Mouse (Mus musculus) left cerebral cortex, postnatal 25 days (tissue): Measurements from ENCODE around the gene Fbxl21. TPM values are rescaled to one million over a fixed set of nuclear protein-coding genes. Genes with fewer than 3 reads are reported as not detected.

Experiments
- DNase-seq, 2 experiments: peaks; one replicate each; pipeline ENCODE4 v3.0.0; 2022; ENCODE audit warnings: low spot score in 2 of 2, mixed read lengths in 1 of 2
- intact Hi-C: fragments of 180-260 bp; cut with DNase I; formaldehyde crosslinking; loops from one replicate; pipeline ENCODE4 v1.15.1; 2025
- total RNA-seq, 2 experiments: library from RNA; stranded (reverse); gene quantifications; 2 replicates each; pipeline ENCODE4 v1.2.3; 2021

Fbxl21 gene
- total RNA-seq, 2 experiments from 2014 or later = 4.0 to 7.3 TPM

- intact Hi-C loops = no loop called here
- no peak for DNase-seq
Observed at GRCm38 (mm10) chr13:56529031-56529430, 6.8 kb downstream of the Fbxl21 start.

- intact Hi-C loops = no loop called here
- DNase-seq = no peak
Observed at GRCm38 (mm10) chr13:56529685-56530084, 7.4 kb downstream of the Fbxl21 start.

GRCm38 (mm10) chr13:56534931-56535330 is 12.7 kb downstream of the Fbxl21 start:
- DNase-seq = no peak

GRCm38 (mm10) chr13:56535570-56535969 is 13.3 kb downstream of the Fbxl21 start:
- intact Hi-C loops = no loop called here
- no peak for DNase-seq

More at GRCm38 (mm10) chr13:56534931-56535330, 12.7 kb downstream of the Fbxl21 start:
- intact Hi-C loops = no loop called here

- intact Hi-C loops = no loop called here
- no peak for DNase-seq
Observed at GRCm38 (mm10) chr13:56537026-56537425, 14.8 kb downstream of the Fbxl21 start.

GRCm38 (mm10) chr13:56539846-56540245 is 17.6 kb downstream of the Fbxl21 start:
- peak in 1 of 2 experiments; percentile 36 for DNase-seq

GRCm38 (mm10) chr13:56543805-56544204 is 21.5 kb downstream of the Fbxl21 start:
- intact Hi-C loops = no loop called here
- DNase-seq = no peak

More at GRCm38 (mm10) chr13:56539846-56540245, 17.6 kb downstream of the Fbxl21 start:
- intact Hi-C loops = no loop called here

GRCm38 (mm10) chr13:56544956-56545355 is 22.7 kb downstream of the Fbxl21 start:
- intact Hi-C loops = no loop called here

GRCm38 (mm10) chr13:56548401-56548800 is 26.1 kb downstream of the Fbxl21 start, which contains the start of gene Lect2:
TSS of gene Lect2 (minus strand) at chr13:56548502.
- intact Hi-C loops = no loop called here
- no peak for DNase-seq

More at GRCm38 (mm10) chr13:56544956-56545355, 22.7 kb downstream of the Fbxl21 start:
- no peak for DNase-seq

GRCm38 (mm10) chr13:56549364-56549763 is 27.1 kb downstream of the Fbxl21 start:
- intact Hi-C loops = no loop called here
- no peak for DNase-seq

GRCm38 (mm10) chr13:56550574-56550973 is 28.3 kb downstream of the Fbxl21 start:
- DNase-seq = no peak
- intact Hi-C loops = no loop called here

GRCm38 (mm10) chr13:56551661-56552060 is 29.4 kb downstream of the Fbxl21 start:
- DNase-seq = no peak
- intact Hi-C loops = no loop called here

GRCm38 (mm10) chr13:56553923-56554322 is 31.7 kb downstream of the Fbxl21 start:
- no peak for DNase-seq
- intact Hi-C loops = no loop called here

- intact Hi-C loops = no loop called here
- DNase-seq = peak; percentile 52 to 75
Observed at GRCm38 (mm10) chr13:56554409-56554808, 32.1 kb downstream of the Fbxl21 start.

GRCm38 (mm10) chr13:56555957-56556356 is 33.7 kb downstream of the Fbxl21 start:
- intact Hi-C loops = loop anchor here (5.0 kb wide), 3 partner anchors 79 to 181 kb away; no protein-coding TSS in a partner anchor

GRCm38 (mm10) chr13:56556701-56557100 is 34.4 kb downstream of the Fbxl21 start:
- DNase-seq = no peak
- intact Hi-C loops = loop anchor here (5.0 kb wide), 3 partner anchors 79 to 181 kb away; no protein-coding TSS in a partner anchor

More at GRCm38 (mm10) chr13:56555957-56556356, 33.7 kb downstream of the Fbxl21 start:
- DNase-seq = peak; percentile 33 to 37

- intact Hi-C loops = loop anchor here (5.0 kb wide), 3 partner anchors 82 to 178 kb away; no protein-coding TSS in a partner anchor
- DNase-seq = no peak
Observed at GRCm38 (mm10) chr13:56558811-56559210, 36.5 kb downstream of the Fbxl21 start.

GRCm38 (mm10) chr13:56559841-56560370 is 37.6 kb downstream of the Fbxl21 start:
- DNase-seq = no peak
- intact Hi-C loops = loop anchor here (5.0 kb wide), 4 partner anchors 82 to 177 kb away; no protein-coding TSS in a partner anchor

GRCm38 (mm10) chr13:56561129-56561528 is 38.9 kb downstream of the Fbxl21 start:
- intact Hi-C loops = loop anchor here (5.0 kb wide), 1 partner anchor 81 kb away; no protein-coding TSS in a partner anchor
- DNase-seq = no peak

- intact Hi-C loops = loop anchor here (5.0 kb wide), 1 partner anchor 79 kb away; no protein-coding TSS in a partner anchor
- DNase-seq = peak; percentile 28
Observed at GRCm38 (mm10) chr13:56563075-56563474, 40.8 kb downstream of the Fbxl21 start.

- intact Hi-C loops = no loop called here
- DNase-seq = no peak
Observed at GRCm38 (mm10) chr13:56566336-56566735, 44.1 kb downstream of the Fbxl21 start.
